Comparison of ENCODE assay signal across 15 mouse cellular contexts in genomic region chr8:46597411-46597810, GRCm38 (mm10).
"Had no signal": no experiment of that assay in that cellular context is flagged by ENCODE, and none has a peak within 500 bp of the region (broad histone marks: within the 10 kb centered on the region; RNA-seq: fewer than 3 reads in every experiment).

No protein-coding gene starts in this region.

- H3K4me1 ChIP-seq: midbrain, embryonic 10.5 days; neural tube, embryonic 15.5 days had no signal

- H3K4me3 ChIP-seq: left cerebral cortex, adult 2 months; limb, embryonic 10.5 days; midbrain, embryonic 10.5 days; myocyte; neural tube, embryonic 15.5 days had no signal

- H3K36me3 ChIP-seq: midbrain, embryonic 10.5 days; neural tube, embryonic 15.5 days had no signal

- H3K9me3 ChIP-seq: limb, embryonic 10.5 days; midbrain, embryonic 10.5 days; neural tube, embryonic 15.5 days had no signal

- H3K4me2 ChIP-seq: lung, embryonic 14.5 days; neural tube, embryonic 15.5 days had no signal

- DNase-seq: kidney, postnatal 25 days; lung, embryonic 14.5 days; lung, postnatal 10 days; lung, postnatal 4 days; midbrain, embryonic 14.5 days; right cerebral cortex, adult 18-20 months; right cerebral cortex, postnatal 25 days; thymus, adult 18-20 months; thymus, postnatal 14 days had no signal

- H3K27ac ChIP-seq: left cerebral cortex, adult 2 months; limb, embryonic 10.5 days; liver, embryonic 14.5 days; midbrain, embryonic 10.5 days; neural tube, embryonic 15.5 days had no signal

- H3K27me3 ChIP-seq: neural tube, embryonic 15.5 days had no signal

- H3K9ac ChIP-seq: liver, embryonic 14.5 days; lung, embryonic 14.5 days; neural tube, embryonic 15.5 days had no signal
